Mouse (Mus musculus) erythroblast, embryonic 14.5 days (primary cell): ENCODE data around the gene Gli2.

ENCODE experiments used
- GATA1 ChIP-seq: IDR thresholded peaks from 2 replicates; pipeline ENCODE4 v1.6.1; 2012; ENCODE audit warnings: low read length, inconsistent platforms, mixed read lengths
- TAL1 ChIP-seq: IDR thresholded peaks from 3 replicates; pipeline ENCODE4 v1.6.1; 2012; ENCODE audit warnings: low read length, inconsistent platforms, mixed read lengths

DNA sequence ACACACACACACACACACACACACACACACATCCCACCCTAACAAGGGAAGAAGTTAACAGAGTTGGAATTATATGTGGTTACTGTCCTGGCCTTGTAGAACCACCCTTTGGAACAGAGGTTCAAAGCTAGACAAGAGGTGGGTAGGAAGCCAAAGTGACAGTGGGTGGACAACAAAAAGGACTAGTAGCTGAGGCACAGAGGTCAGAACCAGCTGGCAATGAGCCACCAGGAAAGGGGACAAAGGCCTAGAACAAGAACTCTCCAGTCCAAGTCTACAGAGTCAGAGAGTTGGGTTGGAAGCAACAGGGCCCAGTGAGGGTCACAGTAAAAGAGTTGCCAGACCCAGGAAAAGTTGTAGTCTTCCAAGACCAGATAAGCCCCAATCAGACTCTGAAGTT is 34.4 kb downstream of the Gli2 start:
- no peak for TF ChIP-seq GATA1
- no peak for TF ChIP-seq TAL1
